Mouse (Mus musculus): ENCODE measurements around the gene Slc4a5. TPM values are rescaled to one million over a fixed set of nuclear protein-coding genes. Genes with fewer than 3 reads are reported as not detected.
A peak's percentile ranks its signal among the peaks of the same experiment; 100 is the strongest.

Slc4a5 gene
- total and polyA plus RNA-seq, 3 experiments: 0.04 TPM; not detected in 2

- H3K4me1 ChIP-seq (ENCODE audit: control insufficient read depth in 1 of 2, insufficient read depth in 2 of 2, low read length in 2 of 2): peaks cover 4 to 9% of the 10 kb centered on the region in 2 experiments; a peak in 3 of 4 replicates
- H3K36me3 ChIP-seq (ENCODE audit: control insufficient read depth in 1 of 2, insufficient read depth in 2 of 2, low read length in 2 of 2): peaks cover 14 to 35% of the 10 kb centered on the region in 2 experiments
- no peaks in the 10 kb centered on the region for H3K9me3 ChIP-seq (replicated peaks; ENCODE audit: insufficient read depth, low read length)
- no peak overlapping the region for H3K9ac ChIP-seq (ENCODE audit: control insufficient read depth, low read depth, low read length, poor library complexity, severe bottlenecking)
- no peak for DNase-seq (ENCODE audit: low read depth, low spot score)
- H3K27me3 ChIP-seq (ENCODE audit: control insufficient read depth in 1 of 2, insufficient read depth in 2 of 2, low read length in 2 of 2): no peaks in the 10 kb centered on the region
- TF ChIP-seq POLR2A (IDR thresholded peaks at IDR 0.05; ENCODE audit: control insufficient read depth in 1 of 2, insufficient read depth in 1 of 2, low read depth in 1 of 2, low read length in 2 of 2, poor library complexity in 1 of 2): no peak
- TF ChIP-seq ZC3H11A (IDR thresholded peaks at IDR 0.05; ENCODE audit: low read depth, low read length): no peak
- no peak for TF ChIP-seq MAX (IDR thresholded peaks at IDR 0.05; ENCODE audit: low read length)
- no peak for TF ChIP-seq CHD1 (IDR thresholded peaks at IDR 0.05; ENCODE audit: low read depth, low read length)
- TF ChIP-seq TAL1 (IDR thresholded peaks at IDR 0.05; ENCODE audit: low read length): no peak
- TF ChIP-seq TCF12 (IDR thresholded peaks at IDR 0.05; ENCODE audit: low read depth, low read length): no peak
- TF ChIP-seq ETS1 (IDR thresholded peaks at IDR 0.05; ENCODE audit: low read depth, low read length): no peak
- TF ChIP-seq MXI1 (IDR thresholded peaks at IDR 0.05; ENCODE audit: low read depth, low read length): no peak
- TF ChIP-seq MAZ (IDR thresholded peaks at IDR 0.05; ENCODE audit: low read depth, low read length): no peak
- TF ChIP-seq JUND (IDR thresholded peaks at IDR 0.05; ENCODE audit: low read depth, low read length): no peak
- H3K4me3 ChIP-seq (ENCODE audit: control insufficient read depth in 1 of 2, insufficient read depth in 1 of 2, low read depth in 2 of 2, low read length in 2 of 2): no peak overlapping the region
- no peak overlapping the region for H3K27ac ChIP-seq (ENCODE audit: control insufficient read depth, low read depth, low read length)
- H3K79me2 ChIP-seq (ENCODE audit: control insufficient read depth, insufficient read depth, low read length, poor library complexity): peaks cover 37% of the 10 kb centered on the region
Observed at GRCm38 (mm10) chr6:83312514-83312913, 92.9 kb downstream of the Slc4a5 start.

- Histone ChIP-seq H3K27ac (ENCODE audit: control insufficient read depth, low read depth, low read length) (no peak overlapping the region; the same call in 1 of the 2 replicates), H3K79me2 (ENCODE audit: control insufficient read depth, insufficient read depth, low read length, poor library complexity) (peaks cover 37% of the 10 kb centered on the region), H3K9ac (ENCODE audit: control insufficient read depth, low read depth, low read length, poor library complexity, severe bottlenecking) (peak overlapping the region; percentile 92), H3K4me3 (ENCODE audit: control insufficient read depth in 1 of 2, insufficient read depth in 1 of 2, low read depth in 2 of 2, low read length in 2 of 2) (0 out of 4 replicates have a peak overlapping the region, but pooled peaks have one; percentile 8 to 81), H3K36me3 (ENCODE audit: control insufficient read depth in 1 of 2, insufficient read depth in 2 of 2, low read length in 2 of 2) (peaks cover 16 to 21% of the 10 kb centered on the region in 2 experiments), H3K4me1 (ENCODE audit: control insufficient read depth in 1 of 2, insufficient read depth in 2 of 2, low read length in 2 of 2) (peaks cover 4 to 12% of the 10 kb centered on the region in 2 experiments; a peak in 3 of 4 replicates), H3K27me3 (ENCODE audit: control insufficient read depth in 1 of 2, insufficient read depth in 2 of 2, low read length in 2 of 2) (no peaks in the 10 kb centered on the region), H3K9me3 (replicated peaks; ENCODE audit: insufficient read depth, low read length) (no peaks in the 10 kb centered on the region)
- DNase-seq (ENCODE audit: low read depth, low spot score): no peak
- TF ChIP-seq CHD1 (IDR thresholded peaks at IDR 0.05; ENCODE audit: low read depth, low read length): no peak
Observed at GRCm38 (mm10) chr6:83315293-83315692, 95.7 kb downstream of the Slc4a5 start.

GRCm38 (mm10) chr6:83316022-83316421 is 96.4 kb downstream of the Slc4a5 start:
- Histone ChIP-seq H3K9me3 (replicated peaks; ENCODE audit: insufficient read depth, low read length) (no peaks in the 10 kb centered on the region), H3K27me3 (ENCODE audit: control insufficient read depth in 1 of 2, insufficient read depth in 2 of 2, low read length in 2 of 2) (no peaks in the 10 kb centered on the region), H3K4me1 (ENCODE audit: control insufficient read depth in 1 of 2, insufficient read depth in 2 of 2, low read length in 2 of 2) (peaks cover 4 to 12% of the 10 kb centered on the region in 2 experiments; a peak in 3 of 4 replicates), H3K36me3 (ENCODE audit: control insufficient read depth in 1 of 2, insufficient read depth in 2 of 2, low read length in 2 of 2) (peaks cover 15 to 16% of the 10 kb centered on the region in 2 experiments), H3K9ac (ENCODE audit: control insufficient read depth, low read depth, low read length, poor library complexity, severe bottlenecking) (peak overlapping the region; percentile 92), H3K79me2 (ENCODE audit: control insufficient read depth, insufficient read depth, low read length, poor library complexity) (peaks cover 37% of the 10 kb centered on the region), H3K27ac (ENCODE audit: control insufficient read depth, low read depth, low read length) (peak overlapping the region; percentile 91), H3K4me3 (ENCODE audit: control insufficient read depth in 1 of 2, insufficient read depth in 1 of 2, low read depth in 2 of 2, low read length in 2 of 2) (peak overlapping the region; percentile 81 to 93)
- DNase-seq (ENCODE audit: low read depth, low spot score): peak; percentile 91
- peak in 1 of 2 experiments; percentile 31; a peak in 1 of 4 replicates for TF ChIP-seq POLR2A (IDR thresholded peaks at IDR 0.05; ENCODE audit: control insufficient read depth in 1 of 2, insufficient read depth in 1 of 2, low read depth in 1 of 2, low read length in 2 of 2, poor library complexity in 1 of 2)
- no peak for TF ChIP-seq MEF2A (IDR thresholded peaks at IDR 0.05; ENCODE audit: extremely low read depth, insufficient replicate concordance, low read depth, low read length, poor library complexity, severe bottlenecking)
- no peak for TF ChIP-seq RAD21 (IDR thresholded peaks at IDR 0.05; ENCODE audit: low read depth, low read length)
- TF ChIP-seq GATA1 (IDR thresholded peaks at IDR 0.05; ENCODE audit: low read depth, low read length): peak; percentile 84
- TF ChIP-seq MXI1 (IDR thresholded peaks at IDR 0.05; ENCODE audit: low read depth, low read length): peak; percentile 90
- TF ChIP-seq ZC3H11A (IDR thresholded peaks at IDR 0.05; ENCODE audit: low read depth, low read length): no peak
- TF ChIP-seq HCFC1 (IDR thresholded peaks at IDR 0.05; ENCODE audit: low read depth, low read length): no peak
- peak in 1 of 2 experiments; percentile 66; a peak in 3 of 4 replicates for TF ChIP-seq EP300 (IDR thresholded peaks at IDR 0.05; ENCODE audit: low read depth in 1 of 2, low read length in 2 of 2)
- no peak for TF ChIP-seq USF2 (IDR thresholded peaks at IDR 0.05; ENCODE audit: borderline replicate concordance in 1 of 2, insufficient read depth in 1 of 2, low read depth in 1 of 2, low read length in 2 of 2)
- TF ChIP-seq JUND (IDR thresholded peaks at IDR 0.05; ENCODE audit: low read depth, low read length): no peak
- no peak for TF ChIP-seq TBP (IDR thresholded peaks at IDR 0.05; ENCODE audit: low read depth, low read length)
- TF ChIP-seq ETS1 (IDR thresholded peaks at IDR 0.05; ENCODE audit: low read depth, low read length): peak; percentile 74
- 0 out of 2 replicates have a peak, but pooled peaks have one; percentile 31 for TF ChIP-seq KAT2A (conservative IDR thresholded peaks at IDR 0.05; ENCODE audit: low read depth, low read length)
- peak; percentile 72; the same call in 1 of the 2 replicates for TF ChIP-seq MAZ (IDR thresholded peaks at IDR 0.05; ENCODE audit: low read depth, low read length)
- TF ChIP-seq MAFK (IDR thresholded peaks at IDR 0.05; ENCODE audit: borderline replicate concordance, low read depth, low read length): no peak
- TF ChIP-seq ZNF384 (IDR thresholded peaks at IDR 0.05; ENCODE audit: low read depth, low read length): 0 out of 2 replicates have a peak, but pooled peaks have one; percentile 27
- TF ChIP-seq SMC3 (IDR thresholded peaks at IDR 0.05; ENCODE audit: low read depth, low read length): no peak
- no peak for TF ChIP-seq UBTF (IDR thresholded peaks at IDR 0.05; ENCODE audit: borderline replicate concordance, insufficient read depth, low read depth, low read length)
- TF ChIP-seq BHLHE40 (IDR thresholded peaks at IDR 0.05; ENCODE audit: borderline replicate concordance, low read depth, low read length): peak; percentile 18; the same call in 1 of the 2 replicates
